Mouse (Mus musculus) erythroblast, embryonic 14.5 days (primary cell): ENCODE measurements around the gene Arpc3.

Experiments
- GATA1 ChIP-seq: IDR thresholded peaks from 2 replicates; pipeline ENCODE4 v1.6.1; 2012; ENCODE audit warnings: low read length, inconsistent platforms, mixed read lengths
- TAL1 ChIP-seq: IDR thresholded peaks from 3 replicates; pipeline ENCODE4 v1.6.1; 2012; ENCODE audit warnings: low read length, inconsistent platforms, mixed read lengths

DNA sequence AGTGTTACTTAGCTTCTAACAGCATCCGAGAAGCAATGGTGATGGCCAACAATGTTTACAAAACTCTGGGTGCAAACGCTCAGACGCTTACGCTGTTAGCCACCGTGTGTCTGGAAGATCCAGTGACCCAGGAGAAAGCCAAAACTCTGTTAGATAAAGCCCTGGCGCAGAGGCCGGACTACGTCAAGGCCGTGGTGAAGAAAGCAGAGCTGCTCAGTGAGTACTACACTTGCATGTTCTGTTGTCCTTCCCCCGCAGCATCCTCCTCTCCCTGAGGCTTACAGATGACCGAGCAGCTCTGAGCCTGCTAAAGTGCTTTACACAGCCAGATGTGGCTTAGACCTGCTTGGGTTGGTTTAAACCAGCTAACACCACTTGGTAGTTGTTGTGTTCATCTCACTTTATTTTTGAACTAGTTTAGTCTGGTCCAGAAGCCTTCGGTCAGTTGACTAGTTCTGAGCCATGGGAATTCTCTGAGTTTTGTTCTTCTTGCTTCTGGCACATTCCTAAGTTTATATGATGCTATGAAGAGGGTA is 48.5 kb downstream of the Arpc3 start:
- no peak for TF ChIP-seq TAL1
- TF ChIP-seq GATA1, result no peak
